Mouse (Mus musculus) frontal cortex, postnatal 14 days (tissue): ENCODE measurements around the gene Nell1.

ENCODE experiments used
- DNase-seq, 2 experiments: peaks; one replicate each; pipeline ENCODE4 v3.0.0; 2022; ENCODE audit warnings: low spot score in 2 of 2

Nell1 gene

DNA sequence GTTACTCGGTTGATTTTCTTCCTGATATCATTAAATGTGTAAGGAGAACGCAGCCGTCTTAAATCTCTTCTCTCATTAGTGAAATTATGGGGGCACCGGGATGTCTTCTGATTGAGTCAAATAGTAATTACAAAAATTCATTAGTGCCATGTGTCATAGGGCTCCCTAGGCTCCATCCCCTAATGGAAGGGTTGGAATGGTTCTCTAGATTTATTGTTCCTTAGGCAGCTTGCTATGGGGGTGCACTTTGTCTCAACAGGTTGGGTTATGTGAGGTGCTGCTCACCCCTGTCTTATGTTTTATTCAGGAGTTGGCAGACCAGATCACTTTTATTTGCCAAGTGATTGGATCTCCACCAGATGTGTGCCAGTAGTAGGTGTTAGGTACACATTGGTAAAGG, 75.5 kb downstream of the Nell1 start:
- DNase-seq = no peak

DNA sequence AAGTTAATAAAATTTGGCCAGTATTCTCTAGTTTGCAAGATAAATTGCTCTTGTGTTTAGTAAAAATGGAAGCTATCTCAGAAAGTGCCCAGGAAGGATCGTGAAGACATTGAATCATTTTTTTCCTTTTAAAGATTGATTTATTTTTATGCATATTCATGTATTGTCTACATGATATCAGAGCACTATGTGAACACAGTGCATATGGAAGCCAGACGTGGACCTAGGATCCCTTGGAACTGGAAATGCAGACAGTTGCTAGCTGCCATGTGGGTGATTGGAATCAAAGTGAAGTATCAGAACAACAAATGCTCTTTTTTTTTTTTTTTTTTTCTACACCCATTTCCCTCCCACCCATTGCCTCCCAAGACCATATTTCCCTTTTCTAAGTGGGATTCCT, 79.0 kb downstream of the Nell1 start:
- DNase-seq = no peak

GRCm38 (mm10) chr7:50094461-50094860, 119.8 kb downstream of the Nell1 start:
- DNase-seq = no peak

- no peak for DNase-seq
These were observed 131.1 kb downstream of the Nell1 start for GRCm38 (mm10) chr7:50105612-50106321.

DNA sequence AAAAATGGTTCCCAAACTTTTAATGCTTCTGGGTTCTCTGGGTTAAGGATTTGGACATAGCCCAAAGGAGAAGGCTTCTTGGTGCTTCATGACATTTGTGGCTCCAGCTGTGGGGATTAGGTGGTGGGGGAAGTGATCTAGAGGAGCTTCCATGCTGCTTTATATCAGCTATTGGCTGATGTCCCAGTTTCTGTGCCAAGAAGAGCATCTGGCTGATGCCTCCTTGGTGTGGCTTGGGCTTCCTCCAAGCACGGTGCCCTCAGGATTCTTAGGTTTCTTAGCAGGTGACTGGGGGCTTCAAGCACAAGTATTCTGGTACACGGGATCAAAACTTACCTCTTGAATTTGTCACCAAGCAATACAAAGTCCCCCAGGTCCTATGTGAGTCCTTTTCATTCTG, 132.6 kb downstream of the Nell1 start:
- no peak for DNase-seq

- no peak for DNase-seq
These were observed 143.7 kb downstream of the Nell1 start for GRCm38 (mm10) chr7:50118348-50118747.

- no peak for DNase-seq
These were observed 163.0 kb downstream of the Nell1 start for GRCm38 (mm10) chr7:50137706-50138105.

GRCm38 (mm10) chr7:50149326-50149725, 174.7 kb downstream of the Nell1 start:
- DNase-seq = no peak

- DNase-seq = no peak
These were observed 176.2 kb downstream of the Nell1 start for GRCm38 (mm10) chr7:50150838-50151237.

- DNase-seq = no peak
These were observed 179.0 kb downstream of the Nell1 start for GRCm38 (mm10) chr7:50153618-50154017.

- no peak for DNase-seq
These were observed 187.9 kb downstream of the Nell1 start for GRCm38 (mm10) chr7:50162602-50163001.

- DNase-seq = no peak
These were observed 194.1 kb downstream of the Nell1 start for GRCm38 (mm10) chr7:50168778-50169177.

GRCm38 (mm10) chr7:50186306-50186705, 211.6 kb downstream of the Nell1 start:
- no peak for DNase-seq

- no peak for DNase-seq
These were observed 219.3 kb downstream of the Nell1 start for GRCm38 (mm10) chr7:50193955-50194354.

GRCm38 (mm10) chr7:50195080-50195611, 220.5 kb downstream of the Nell1 start:
- no peak for DNase-seq

DNA sequence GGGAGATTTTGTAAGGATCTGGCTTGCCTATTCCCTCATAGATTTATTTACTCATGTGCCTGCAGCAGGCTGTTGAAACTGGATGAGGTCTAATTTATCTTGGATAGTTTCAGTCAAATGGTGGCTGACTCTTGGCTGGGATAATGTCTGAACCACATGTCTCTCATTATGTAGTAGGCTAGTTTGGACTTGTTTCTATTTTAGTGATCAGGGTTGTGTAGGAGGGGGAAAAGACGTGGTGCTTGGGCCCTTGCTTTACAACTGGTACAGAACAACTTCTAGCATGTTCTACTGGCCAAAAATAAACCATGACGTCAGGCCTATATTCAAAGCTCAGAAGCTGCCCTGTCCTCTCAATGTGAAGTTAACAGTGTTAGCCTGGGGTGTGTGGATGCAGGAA, 230.6 kb downstream of the Nell1 start:
- DNase-seq = no peak

DNA sequence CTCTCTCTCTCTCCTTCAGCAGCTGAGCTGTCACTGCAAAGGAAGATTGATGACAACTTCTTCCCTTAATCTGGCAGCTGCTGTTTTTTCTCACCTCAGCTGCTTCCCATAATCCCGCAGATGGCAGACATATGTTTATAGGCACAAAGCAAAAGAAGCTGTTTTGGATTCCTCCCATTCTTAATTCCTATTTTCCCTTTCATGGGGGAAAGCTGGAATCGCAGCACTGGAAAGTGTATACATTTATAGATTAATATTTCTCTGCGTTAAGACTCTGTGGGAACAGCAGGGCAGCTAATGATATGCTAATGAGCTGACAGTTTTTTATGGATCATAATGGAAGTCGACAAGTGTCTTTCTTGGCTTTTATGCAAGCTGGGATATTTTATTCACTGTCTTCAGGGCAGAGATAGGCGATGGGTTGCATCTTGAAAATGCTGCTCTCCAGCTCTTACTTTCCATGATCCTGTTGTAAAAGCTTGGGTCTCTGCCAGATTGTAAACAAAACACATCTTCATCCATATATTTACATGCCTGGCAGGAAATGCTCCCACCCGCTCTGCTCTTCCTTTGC, 236.1 kb downstream of the Nell1 start:
- DNase-seq = no peak

DNA sequence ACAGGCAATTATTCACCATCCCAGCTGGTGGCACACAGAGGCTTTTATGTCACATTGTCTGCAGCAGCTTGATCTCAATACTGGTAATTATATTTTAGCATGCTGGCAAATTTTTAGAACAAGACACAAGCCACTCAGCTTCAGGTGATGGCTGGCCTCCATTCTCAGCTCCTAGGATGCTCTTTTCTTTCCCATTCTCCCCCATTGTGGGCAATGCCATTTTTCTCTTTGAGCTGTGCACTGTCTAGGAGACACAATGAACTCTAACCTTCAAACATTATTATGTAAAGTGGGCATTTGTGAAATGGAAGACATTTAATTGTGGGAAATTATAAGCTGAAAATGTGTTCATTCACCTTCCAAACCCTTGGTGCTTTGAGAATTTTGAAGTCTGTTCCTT, 247.2 kb downstream of the Nell1 start:
- DNase-seq = no peak

DNA sequence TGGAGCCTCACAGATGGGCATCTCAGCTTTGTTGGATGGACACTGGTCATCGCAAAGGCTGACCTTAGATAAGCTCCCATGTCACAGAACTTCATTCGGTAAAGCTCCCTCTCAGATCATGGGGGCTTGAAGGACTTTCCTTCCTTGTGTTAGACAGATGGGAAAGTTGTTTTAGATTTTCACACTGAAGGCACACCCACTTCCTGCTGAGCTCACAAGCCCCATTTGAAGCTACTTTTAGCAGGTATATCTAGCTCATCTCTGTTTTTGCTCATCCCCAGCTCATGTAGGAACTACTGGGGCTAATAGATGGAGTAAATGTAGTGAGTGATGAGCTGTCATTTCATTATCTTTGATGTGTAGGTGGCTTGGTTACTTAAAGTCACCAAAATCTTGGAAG, 252.0 kb downstream of the Nell1 start:
- DNase-seq = no peak

DNA sequence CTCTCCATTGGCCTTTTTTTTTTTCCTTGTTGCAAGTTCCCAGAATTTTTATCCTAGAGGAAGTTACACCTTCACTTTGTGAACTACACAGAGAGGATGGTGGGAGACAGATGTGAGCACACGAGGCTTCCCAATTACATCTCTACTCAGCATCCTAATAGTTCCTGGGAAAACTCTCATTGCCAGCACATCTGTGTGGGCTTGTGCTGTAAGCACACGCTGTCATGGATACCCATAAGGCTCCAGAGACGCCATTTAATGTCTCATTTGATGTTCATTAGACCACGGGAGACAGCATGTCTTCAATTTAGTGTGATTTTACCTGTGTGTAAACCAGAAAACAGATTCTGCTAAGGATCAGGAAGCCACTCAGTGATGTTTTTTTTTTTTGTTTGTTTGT, 253.6 kb downstream of the Nell1 start:
- no peak for DNase-seq

GRCm38 (mm10) chr7:50241213-50241612, 266.5 kb downstream of the Nell1 start:
- no peak for DNase-seq

- DNase-seq = peak; percentile 79 to 80
These were observed 267.1 kb downstream of the Nell1 start for GRCm38 (mm10) chr7:50241634-50242273.

GRCm38 (mm10) chr7:50253166-50253565, 278.5 kb downstream of the Nell1 start:
- no peak for DNase-seq
